Mouse (Mus musculus) frontal cortex, adult (tissue): ENCODE measurements at regions not wholly inside any gene's neighbourhood (a gene's known extent, or its start where the extent isn't known, plus 50 kb on each side); places are given as distances from the start of the nearest gene placed in this dataset.

Source experiments
- ATAC-seq: cut with Nextera tagmentation; 2 replicates; pipeline ENCODE4 v1.9.2; 2017; ENCODE audit warnings: mild to moderate bottlenecking, moderate library complexity, mixed read lengths; ENCODE audit not compliant: low TSS enrichment

DNA sequence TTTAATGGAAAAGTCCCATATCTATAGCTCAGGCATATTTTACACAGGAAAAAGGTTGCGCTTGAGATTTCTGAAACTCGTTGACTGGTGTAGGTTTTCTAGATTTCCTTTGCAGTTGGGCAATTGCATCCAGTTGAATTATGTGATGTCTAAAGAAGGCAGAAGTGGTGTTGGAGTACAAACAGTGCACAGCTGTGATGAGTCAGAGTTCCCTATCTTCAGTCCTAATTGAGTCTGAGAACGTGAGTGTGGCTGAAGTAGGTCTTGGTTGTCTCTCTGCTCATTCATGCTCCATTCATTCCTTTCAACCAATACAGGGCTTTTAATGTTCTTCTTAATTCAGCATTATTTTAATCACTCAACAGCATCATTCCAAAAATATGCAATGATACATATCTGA lies 142.9 kb upstream of the Dpyd start:
- no peak for ATAC-seq

DNA sequence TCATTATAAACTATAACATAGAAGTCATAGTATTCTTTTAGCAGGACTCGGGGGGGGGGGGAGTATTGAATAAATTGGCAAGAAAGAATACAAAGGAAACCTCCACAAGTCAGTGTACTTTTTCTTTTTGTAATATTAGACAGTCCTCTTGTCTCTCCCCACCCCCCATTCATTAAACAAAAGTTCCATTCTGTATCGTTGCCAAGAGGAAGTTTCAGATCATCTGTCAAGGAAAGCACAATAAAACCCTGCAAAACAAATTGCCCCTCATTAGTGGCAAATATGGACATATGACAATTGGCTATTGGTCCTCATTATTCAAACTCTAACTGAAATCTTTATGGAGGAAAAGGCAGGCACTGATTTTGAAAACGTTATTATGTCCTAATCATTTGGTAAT lies 140.2 kb upstream of the Dpyd start:
- no peak for ATAC-seq

DNA sequence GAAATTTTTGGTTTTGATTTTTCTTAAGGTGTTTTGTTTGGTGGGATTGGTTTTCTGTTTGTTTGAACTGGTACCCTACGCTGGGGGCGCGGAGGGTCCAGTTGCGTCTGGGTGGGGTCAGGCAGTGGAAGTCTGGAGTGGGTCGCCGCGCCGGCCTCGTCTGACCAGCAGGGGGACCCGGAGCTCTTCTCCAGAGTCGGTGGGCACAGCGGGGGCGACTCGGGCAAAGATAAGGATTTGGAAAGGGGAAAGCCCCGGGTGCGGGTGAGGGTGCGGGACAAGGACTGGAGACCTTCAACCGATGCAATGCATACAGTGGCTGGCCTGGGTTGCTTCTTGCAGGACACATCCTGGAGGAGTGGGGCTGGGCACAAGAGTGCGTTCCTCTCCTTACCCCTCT lies 136.2 kb upstream of the Dpyd start:
- peak; percentile 28; the same call in 1 of the 2 replicates for ATAC-seq

DNA sequence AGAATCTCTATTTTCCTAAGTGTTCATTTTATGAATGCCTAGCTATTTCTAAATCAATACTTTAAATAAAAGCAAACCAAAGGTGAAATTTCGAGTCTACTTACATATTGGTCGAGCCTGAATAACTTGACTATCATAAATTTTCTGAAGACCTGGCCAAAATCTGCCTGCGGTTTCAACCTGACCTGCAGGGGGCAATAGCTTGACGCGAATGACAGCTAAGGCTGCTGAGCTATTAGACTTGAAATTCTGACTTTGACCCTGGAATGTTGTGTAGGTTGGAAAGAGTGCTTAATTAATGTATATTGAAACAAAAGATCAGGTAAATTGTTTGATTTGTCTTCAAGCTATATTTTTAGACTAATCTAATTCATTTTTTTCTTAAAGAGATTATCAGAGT lies 133.4 kb upstream of the Dpyd start:
- ATAC-seq, result no peak

DNA sequence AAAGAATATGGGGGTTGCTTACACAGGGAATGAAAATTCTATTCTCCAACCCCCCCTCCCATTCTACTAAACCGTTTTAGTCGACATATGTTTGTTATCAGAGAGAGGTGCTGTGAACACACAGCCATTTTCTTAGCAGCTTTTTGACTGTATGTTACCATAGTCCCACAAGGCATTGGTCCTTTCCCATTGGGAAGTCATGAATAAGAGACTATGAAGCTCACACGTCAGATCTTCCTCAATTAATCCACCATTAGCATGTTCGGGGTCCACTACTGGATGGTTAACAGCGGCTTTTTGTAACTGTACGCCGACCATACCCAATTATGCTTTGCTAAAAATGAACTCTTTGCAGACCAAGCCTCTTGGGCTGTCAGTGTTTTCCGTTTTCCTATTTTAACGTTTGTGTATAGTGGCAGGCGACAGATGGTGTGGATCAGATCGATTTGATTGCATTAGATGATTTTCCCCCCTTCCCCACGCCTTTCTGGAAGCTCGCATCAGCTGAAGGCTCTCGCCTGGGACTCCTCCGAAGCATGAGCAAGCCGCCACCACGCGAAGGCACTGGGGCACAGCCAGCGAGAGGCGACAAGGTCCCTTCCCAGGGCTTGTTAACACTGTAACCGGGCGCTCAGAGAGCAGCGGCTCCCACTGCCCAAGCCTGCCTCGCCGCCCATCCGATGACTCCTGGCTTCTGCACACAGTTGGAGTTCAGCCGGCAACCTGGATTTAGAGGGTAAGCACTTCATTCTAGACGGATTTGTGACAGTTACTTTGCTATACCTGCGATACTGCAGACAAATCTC lies 131.9 kb upstream of the Dpyd start:
- peak; percentile 52 for ATAC-seq

DNA sequence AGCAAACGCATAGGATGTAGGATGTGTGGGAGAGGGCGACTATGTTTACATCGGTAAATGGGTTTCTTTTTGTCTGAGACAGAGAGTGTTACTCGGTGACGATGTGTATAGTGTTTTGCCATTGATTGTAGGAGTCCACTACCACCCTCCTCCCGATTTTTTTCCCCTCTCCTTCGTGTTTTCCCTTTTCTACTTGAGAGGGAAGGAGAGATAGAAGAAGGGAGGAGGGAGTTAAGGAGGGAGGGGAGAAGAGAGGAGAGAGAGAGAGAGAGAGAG lies 131.4 kb upstream of the Dpyd start:
- ATAC-seq, result peak; percentile 11

DNA sequence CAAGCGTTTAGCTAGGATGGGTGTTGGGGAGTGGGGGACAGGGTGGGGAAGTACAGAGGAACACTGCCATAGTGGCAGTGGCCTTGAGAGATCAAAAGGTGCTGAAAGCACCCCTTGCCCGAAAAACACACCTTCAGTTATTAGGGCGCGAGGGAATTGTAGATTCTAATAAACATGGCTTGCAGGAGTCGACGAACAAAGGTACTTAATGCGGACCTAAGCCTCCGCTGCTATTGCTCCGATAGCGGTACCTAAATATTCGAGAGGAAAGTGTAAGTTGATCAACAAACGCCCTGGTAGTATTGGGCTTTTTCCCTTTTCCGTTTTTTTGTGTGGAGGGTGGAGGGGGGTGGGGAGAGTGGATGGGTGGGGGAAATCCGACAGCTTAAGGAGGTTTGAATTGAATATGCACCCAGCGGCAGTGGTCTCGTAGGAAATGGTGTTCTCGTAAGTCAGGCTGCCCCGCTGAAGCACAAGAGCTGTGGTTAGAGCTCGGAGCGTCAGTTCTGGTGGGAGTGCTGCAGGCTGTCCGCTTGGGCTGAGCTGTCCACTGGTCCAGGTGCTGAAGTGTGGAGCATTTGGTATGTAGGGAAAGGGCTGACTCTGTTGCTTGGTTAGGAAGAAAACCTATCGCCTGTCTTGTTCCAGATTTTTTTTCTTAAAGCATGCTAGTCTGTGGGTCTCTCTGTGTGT lies 130.8 kb upstream of the Dpyd start:
- peak; percentile 32; the same call in 1 of the 2 replicates for ATAC-seq

DNA sequence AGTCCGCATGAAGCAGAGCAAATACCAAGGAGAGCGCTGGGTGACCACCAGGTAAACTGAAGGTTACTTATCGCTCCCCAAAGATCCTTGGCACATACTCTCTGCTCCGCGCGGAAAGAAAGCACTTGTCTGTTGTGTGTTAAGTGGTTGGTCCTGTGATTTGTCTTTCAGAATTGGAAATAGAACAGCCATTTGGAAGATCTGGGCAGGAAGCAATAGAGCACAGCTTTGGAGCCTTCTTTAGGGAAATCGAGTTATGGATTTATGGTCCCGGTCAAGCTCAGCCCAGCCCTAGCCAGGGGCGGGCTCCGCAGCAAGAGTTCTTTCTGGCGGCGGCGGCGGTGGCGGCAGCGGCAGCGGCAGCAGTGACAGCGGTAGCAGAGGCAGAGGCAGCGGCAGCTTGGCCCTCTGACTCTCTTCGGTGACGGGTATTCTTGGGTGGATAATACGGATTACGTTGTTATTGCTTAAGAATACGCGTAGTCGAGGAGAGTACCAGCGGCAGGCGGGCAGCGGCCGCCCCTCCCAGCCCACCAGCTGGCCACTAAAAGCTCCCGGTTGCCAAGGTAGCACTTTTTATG lies 128.4 kb upstream of the Dpyd start:
- peak; percentile 13; the same call in 1 of the 2 replicates for ATAC-seq

DNA sequence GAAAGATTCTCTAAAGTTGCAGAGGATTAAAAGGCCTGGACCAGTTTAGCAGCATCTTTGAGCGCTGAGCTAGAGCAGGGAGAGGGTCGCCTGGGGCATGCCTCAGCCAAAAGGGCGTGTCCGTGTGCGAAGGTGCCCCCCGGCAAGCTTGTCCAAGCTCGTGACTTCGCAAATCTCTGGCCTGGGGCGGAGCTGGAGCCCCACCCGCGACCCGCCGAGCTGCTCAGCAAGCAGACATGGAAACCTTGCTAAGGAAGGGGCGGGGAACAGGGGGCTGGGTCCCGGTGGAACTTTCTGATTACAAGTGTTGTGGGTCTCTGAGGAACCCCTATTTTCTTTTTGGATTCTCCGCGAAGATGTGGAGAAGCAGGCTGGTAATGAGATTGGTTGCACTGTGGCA lies 127.6 kb upstream of the Dpyd start:
- ATAC-seq, result 0 out of 2 replicates have a peak, but pooled peaks have one; percentile 2

DNA sequence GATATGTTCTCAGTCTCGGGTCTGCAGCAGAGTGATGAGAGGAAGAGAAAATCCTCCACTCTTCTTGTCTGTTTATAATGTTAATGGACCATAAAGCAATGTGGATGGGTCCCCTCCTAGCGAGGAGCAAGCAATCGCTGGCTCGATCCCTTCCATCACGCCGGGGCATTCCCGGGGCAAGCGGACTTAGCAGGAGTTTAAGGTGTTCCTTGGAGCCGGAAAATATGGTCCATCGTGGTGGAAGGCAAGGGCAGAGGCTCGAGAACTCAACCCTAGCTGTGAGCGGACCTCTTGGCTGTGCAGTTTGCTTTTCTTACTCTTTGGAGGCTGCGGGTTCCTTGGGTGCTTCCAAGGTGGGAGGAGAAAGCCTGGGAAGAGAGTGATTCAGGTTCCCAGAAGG lies 127.1 kb upstream of the Dpyd start:
- 0 out of 2 replicates have a peak, but pooled peaks have one; percentile 6 for ATAC-seq

DNA sequence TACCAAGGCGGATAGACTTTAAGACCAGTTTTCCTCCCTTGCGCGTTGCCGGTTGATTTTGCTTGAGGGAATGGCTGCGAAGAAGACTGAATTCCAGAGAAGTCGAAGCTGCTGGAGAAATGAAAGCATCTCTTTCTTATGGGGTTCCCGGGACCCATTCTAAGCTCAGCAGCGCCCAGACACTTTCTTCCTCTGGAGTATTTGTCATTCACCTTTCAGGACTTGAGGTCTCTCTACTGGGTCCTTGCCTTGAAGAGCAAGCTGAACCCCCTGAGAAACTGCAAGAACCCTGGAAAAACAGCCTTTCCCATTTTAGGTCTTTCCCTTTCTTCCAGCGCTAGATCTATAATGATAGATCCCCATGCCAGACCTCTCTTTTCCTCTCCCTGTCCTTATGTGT lies 126.7 kb upstream of the Dpyd start:
- ATAC-seq, result peak; percentile 14; the same call in 1 of the 2 replicates

DNA sequence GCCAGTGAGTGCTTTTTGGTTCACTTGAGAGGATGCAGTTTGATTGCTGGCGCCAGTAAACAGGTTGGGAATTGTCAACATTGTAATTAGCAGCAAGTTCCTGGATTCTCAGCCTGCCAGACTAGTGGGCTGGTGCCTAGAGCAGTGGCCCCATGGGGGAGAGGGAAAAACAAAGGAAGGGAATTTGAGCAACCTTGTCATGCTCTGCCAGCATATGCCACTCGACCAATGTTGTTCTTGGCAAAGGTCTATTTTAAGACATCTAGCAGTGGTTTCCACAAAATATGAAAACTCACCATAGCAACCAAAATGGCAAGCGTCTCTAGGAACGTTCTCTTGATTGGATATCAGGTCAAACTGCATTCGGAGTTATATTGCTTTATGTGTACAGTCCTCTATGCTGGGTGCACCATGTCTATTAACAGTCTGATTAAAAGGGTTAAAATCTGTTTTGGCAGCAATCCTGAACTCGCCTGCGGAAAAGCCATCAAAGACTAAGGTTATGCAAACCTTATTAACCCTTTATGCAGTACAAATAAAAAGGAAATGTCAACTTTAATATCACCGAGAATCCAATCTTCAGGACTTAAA lies 118.1 kb upstream of the Dpyd start:
- ATAC-seq, result peak; percentile 48

DNA sequence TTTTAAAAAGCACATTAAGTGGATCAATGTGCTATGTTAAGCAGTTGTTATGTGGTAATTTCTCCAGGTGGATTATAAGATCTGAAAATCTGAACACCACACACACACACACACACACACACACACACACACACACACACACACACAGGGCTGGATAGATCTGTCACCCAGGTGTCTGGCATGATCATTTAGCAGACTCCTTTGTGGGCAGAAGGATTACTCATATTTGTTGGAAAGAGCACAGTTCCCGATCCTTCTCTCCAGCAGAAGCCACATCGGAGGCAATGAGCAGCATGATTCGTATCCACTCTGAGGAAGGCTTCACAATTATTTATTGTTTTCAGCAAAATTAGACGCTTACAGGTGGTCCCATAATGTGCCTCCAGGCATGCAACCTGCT lies 116.6 kb upstream of the Dpyd start:
- peak; percentile 71 for ATAC-seq

DNA sequence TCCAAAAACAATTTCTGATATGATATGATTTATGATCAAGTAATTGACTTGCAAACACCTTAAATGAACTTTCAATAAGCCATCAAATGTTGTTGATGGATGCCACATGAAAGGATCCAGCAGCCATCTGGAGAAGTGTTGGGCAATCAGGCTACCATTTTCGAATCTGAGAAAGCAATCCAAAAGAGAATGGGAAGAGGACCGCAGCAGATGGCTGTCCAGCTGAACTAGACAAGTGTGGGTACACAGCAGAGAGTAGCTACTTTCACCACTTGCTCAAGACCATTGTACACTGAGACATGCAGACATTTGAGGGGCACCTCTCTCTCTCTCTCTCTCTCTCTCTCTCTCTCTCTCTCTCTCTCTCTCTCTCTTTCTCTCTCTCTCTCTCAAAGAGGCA lies 102.3 kb upstream of the Dpyd start:
- 0 out of 2 replicates have a peak, but pooled peaks have one; percentile 56 for ATAC-seq

DNA sequence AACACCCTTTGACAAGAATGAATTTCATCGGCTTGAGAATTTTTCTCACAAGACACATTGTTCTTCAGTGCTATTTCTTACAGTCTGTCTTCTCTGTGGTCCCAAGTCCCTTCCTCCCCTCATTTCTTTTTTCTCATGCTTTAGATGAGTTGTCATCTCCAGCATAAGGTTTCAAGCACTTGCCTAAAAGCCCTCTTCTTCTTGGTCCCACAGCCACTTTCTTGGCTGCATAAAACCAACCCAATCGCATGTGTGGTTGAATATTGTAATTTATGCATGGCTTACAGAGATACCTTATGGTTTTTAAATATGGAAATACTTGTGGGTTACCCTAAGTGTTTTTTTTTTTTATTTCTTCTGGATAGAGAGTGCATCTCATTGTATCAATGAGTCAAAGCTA lies 96.3 kb upstream of the Dpyd start:
- ATAC-seq, result peak; percentile 77

DNA sequence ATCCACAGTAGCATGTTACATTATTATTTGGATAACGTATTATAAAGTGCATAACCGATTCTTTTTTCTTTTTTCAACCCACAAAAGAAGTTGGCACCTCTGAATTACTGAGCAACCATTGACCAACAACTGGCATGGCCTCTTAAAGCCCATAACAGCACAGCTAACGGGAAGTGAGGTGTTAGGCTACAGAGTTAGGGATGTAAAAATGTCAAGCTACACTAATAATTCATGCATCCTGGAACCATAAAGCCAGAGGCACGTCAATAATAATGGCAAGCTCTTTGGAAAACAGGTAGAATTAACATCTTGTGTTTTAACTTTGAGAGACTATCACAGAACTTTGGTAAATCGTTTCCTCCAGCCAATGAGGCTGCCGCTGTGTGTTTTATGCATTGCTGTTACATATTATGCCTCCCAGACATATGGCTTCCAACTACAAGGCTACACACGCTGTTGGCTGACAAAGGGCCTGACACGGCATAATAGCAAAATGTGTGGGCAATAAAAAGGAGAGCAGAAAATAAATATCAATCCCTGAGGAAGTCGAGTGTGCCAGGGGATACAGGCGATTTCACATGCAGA lies 89.6 kb upstream of the Dpyd start:
- no peak for ATAC-seq

DNA sequence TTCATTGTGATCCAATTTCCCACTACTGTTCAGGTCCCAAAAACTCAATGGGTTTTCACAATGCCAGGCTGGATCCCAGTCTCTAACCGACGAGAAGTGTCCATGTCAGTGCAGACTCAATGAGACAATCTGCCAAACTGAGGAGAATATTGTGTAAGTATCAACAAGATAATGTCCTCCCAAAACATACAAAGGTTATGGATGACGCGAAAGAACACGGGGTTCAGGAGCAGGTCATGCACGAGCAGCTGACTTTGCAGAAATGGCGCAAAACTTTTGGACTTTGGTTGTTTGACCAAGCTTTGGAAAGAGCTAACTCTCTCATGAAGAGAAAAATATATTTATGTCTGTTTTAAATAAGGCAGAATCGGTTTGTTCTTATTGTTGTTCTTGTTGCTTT lies 83.9 kb upstream of the Dpyd start:
- ATAC-seq, result no peak

DNA sequence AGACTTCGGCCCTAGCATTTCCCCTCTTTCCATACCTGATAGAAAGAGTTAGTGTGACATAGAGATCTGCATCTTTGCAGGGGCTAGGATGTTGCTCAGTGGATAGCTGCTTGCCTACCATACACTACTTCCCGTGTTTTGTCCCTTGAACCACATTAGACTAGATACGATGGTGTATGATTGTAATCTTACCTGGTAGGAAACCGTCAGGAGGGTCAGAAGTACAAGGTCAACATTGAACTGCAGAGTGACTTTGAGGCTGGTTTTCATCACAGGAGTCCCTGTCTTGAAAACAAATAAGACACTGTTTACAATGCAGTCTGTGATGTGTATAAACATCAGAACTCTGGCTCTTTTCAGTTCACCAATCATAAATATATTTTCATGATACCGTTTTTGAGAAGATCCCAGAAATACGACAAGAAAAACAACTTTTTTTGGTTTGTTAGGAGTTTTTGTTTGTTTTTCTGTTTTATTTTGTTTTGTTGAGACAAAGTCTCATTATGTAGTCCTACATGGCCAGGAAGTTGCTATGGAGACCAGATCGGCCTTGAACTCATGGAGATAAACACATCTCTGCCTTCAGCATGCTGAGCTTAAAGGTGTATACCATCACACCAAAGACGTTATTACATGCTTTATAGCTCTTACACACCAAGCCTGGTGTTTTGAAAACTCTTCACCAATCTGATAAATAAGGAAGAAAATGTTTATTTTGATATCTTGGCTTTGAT lies 81.2 kb upstream of the Dpyd start:
- no peak for ATAC-seq

DNA sequence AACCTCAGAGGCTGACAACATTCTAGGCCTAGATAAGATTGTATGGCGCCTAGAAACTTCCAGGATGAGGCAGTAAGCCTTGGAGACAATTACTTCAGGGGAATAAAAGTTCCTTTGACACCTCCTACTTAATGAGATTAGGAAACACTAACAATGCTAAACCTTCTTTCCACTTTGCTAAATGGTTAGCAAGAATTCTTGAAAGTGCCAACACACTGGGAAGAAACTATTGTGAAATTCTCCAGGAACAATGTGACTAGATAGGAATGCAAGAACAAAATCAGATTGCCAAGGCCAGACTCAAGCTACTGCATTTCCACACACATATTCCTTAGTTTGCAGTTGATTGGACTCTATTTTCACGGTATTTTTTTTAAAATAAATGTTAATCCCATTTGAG lies 76.0 kb upstream of the Dpyd start:
- no peak for ATAC-seq

DNA sequence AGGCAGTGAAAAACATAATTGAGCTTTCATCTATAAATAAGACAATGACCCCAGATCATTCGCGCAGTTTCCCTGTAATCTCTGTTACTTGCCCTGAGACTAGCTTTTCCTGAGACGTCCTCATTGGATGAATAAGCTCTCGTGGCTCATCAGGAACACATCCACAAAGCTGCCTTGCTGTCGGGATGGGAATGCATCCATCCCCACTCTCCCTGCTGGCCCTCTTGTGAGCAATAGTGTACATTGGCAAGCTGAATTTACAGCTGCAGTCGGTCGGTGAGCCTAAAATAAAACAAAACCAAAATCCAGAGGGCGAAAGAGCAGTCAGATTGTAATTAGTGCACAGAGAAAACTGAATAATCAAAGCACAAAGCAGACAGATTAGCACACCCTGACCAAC lies 74.5 kb upstream of the Dpyd start:
- peak; percentile 88 for ATAC-seq

DNA sequence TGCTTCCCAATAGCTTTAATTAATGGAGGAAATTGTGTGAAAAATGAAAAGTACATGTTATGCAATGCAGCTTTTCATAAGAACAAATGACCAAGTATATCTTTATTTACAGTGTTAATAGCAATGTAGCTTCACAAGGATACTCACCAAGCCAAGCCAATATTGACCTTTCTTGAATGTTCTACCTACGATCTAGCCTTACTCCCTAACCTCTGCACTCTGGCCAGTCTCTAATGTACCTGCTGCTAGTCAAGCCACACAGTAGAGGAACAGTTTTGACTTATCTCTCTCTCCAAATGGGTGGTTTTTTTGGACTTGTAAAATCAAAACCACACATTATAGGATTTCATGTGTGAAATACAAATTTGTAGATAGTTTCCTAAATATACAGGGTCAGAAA lies 70.8 kb upstream of the Dpyd start:
- no peak for ATAC-seq

DNA sequence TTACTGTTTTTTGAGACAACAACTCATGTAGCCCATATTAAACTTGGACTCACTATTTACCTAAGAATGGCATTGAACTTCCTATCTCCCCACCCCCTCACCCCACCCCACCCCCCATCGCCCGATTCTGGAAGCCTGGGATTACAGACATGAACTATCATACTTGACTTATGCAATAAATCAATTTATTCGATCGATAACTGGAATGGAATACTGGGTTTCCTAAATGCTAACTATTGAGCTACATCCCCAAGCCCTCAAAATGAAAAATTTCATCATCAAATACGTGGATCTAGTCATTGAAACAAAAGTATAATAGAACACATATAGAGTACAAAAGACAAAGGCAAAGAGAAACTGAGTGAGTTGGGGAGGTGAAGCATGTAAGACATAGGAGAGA lies 70.1 kb upstream of the Dpyd start:
- ATAC-seq, result no peak
